Mouse (Mus musculus) right cerebral cortex, postnatal 4 days (tissue): ENCODE measurements around the gene Col19a1.

Source experiments
- DNase-seq: peaks from one replicate; pipeline ENCODE4 v3.0.0-alpha.2; 2022

The Col19a1 gene

GRCm38 (mm10) chr1:24452572-24453269 is 134.6 kb downstream of the Col19a1 start:
- no peak for DNase-seq

GRCm38 (mm10) chr1:24452159-24452558 is 135.1 kb downstream of the Col19a1 start:
- DNase-seq = no peak

- no peak for DNase-seq
Measured at GRCm38 (mm10) chr1:24437425-24437824, 149.8 kb downstream of the Col19a1 start.

GRCm38 (mm10) chr1:24428306-24428705 is 159.0 kb downstream of the Col19a1 start:
- no peak for DNase-seq

GRCm38 (mm10) chr1:24378125-24378821 is 209.0 kb downstream of the Col19a1 start:
- DNase-seq = peak; percentile 63

- no peak for DNase-seq
Measured at GRCm38 (mm10) chr1:24374902-24375301, 212.4 kb downstream of the Col19a1 start.

GRCm38 (mm10) chr1:24373671-24374070 is 213.6 kb downstream of the Col19a1 start:
- no peak for DNase-seq

GRCm38 (mm10) chr1:24372471-24373258 is 214.6 kb downstream of the Col19a1 start:
- DNase-seq = no peak

- DNase-seq = peak; percentile 77
Measured at GRCm38 (mm10) chr1:24367570-24368517, 219.4 kb downstream of the Col19a1 start.

- DNase-seq = no peak
Measured at GRCm38 (mm10) chr1:24364775-24365174, 222.5 kb downstream of the Col19a1 start.

- DNase-seq = no peak
Measured at GRCm38 (mm10) chr1:24361990-24362635, 225.2 kb downstream of the Col19a1 start.

- no peak for DNase-seq
Measured at GRCm38 (mm10) chr1:24349462-24350217, 237.6 kb downstream of the Col19a1 start.

- DNase-seq = no peak
Measured at GRCm38 (mm10) chr1:24347621-24348160, 239.6 kb downstream of the Col19a1 start.

- DNase-seq = no peak
Measured at GRCm38 (mm10) chr1:24337556-24338275, 249.6 kb downstream of the Col19a1 start.

GRCm38 (mm10) chr1:24336051-24336450 is 251.2 kb downstream of the Col19a1 start:
- no peak for DNase-seq

GRCm38 (mm10) chr1:24316961-24317589 is 270.2 kb downstream of the Col19a1 start:
- DNase-seq = no peak

GRCm38 (mm10) chr1:24316490-24316889 is 270.8 kb downstream of the Col19a1 start:
- DNase-seq = no peak

- DNase-seq = no peak
Measured at GRCm38 (mm10) chr1:24310847-24311246, 276.4 kb downstream of the Col19a1 start.

- no peak for DNase-seq
Measured at GRCm38 (mm10) chr1:24310193-24310592, 277.1 kb downstream of the Col19a1 start.

- DNase-seq = no peak
Measured at GRCm38 (mm10) chr1:24303077-24303476, 284.2 kb downstream of the Col19a1 start.
